Mouse (Mus musculus) adrenal gland, adult 8-10 months (tissue): ENCODE measurements at regions not wholly inside any gene's neighbourhood (a gene's known extent, or its start where the extent isn't known, plus 50 kb on each side); places are given as distances from the start of the nearest gene placed in this dataset.

ENCODE experiments used
- DNase-seq: peaks from one replicate; pipeline ENCODE4 v3.0.0; 2022

GRCm38 (mm10) chr4:29820141-29820540, 1007.2 kb downstream of the Epha7 start:
- no peak for DNase-seq

- peak; percentile 15 for DNase-seq
Measured at GRCm38 (mm10) chr4:29830727-29831126, 1017.8 kb downstream of the Epha7 start.

GRCm38 (mm10) chr4:29832774-29833173, 1019.8 kb downstream of the Epha7 start:
- DNase-seq = no peak

- DNase-seq = no peak
Measured at GRCm38 (mm10) chr4:29856616-29857015, 1043.7 kb downstream of the Epha7 start.
